Mouse (Mus musculus): ENCODE data around the gene Dennd2d.

Dennd2d gene

GRCm38 (mm10) chr3:106482281-106483081 lies at the start of gene Dennd2d:
Gene Dennd2d, plus strand, starts transcription at chr3:106482405.
- no peak for DNase-seq (ENCODE audit: extremely low read depth, low read depth, low spot score)

- no peak for DNase-seq (ENCODE audit: extremely low read depth, low read depth, low spot score)
These were observed 33.6 kb upstream of the Dennd2d start for GRCm38 (mm10) chr3:106448571-106448970.

- DNase-seq (ENCODE audit: extremely low read depth, low read depth, low spot score) = no peak
These were observed 33.2 kb upstream of the Dennd2d start for GRCm38 (mm10) chr3:106448995-106449394.

- no peak for DNase-seq (ENCODE audit: extremely low read depth, low read depth, low spot score)
These were observed 32.6 kb upstream of the Dennd2d start for GRCm38 (mm10) chr3:106449567-106449966.

- no peak for DNase-seq (ENCODE audit: extremely low read depth, low read depth, low spot score)
These were observed 29.6 kb upstream of the Dennd2d start for GRCm38 (mm10) chr3:106452616-106453015.

GRCm38 (mm10) chr3:106457298-106457869 lies 24.8 kb upstream of the Dennd2d start:
- no peak for DNase-seq (ENCODE audit: extremely low read depth, low read depth, low spot score)

GRCm38 (mm10) chr3:106462059-106462470 lies 20.1 kb upstream of the Dennd2d start:
- DNase-seq (ENCODE audit: extremely low read depth, low read depth, low spot score) = no peak

- DNase-seq (ENCODE audit: extremely low read depth, low read depth, low spot score) = no peak
These were observed 19.7 kb upstream of the Dennd2d start for GRCm38 (mm10) chr3:106462493-106462892.

GRCm38 (mm10) chr3:106464750-106465149 lies 17.5 kb upstream of the Dennd2d start:
- no peak for DNase-seq (ENCODE audit: extremely low read depth, low read depth, low spot score)

- no peak for DNase-seq (ENCODE audit: extremely low read depth, low read depth, low spot score)
These were observed 8.0 kb upstream of the Dennd2d start for GRCm38 (mm10) chr3:106474210-106474609.

- DNase-seq (ENCODE audit: extremely low read depth, low read depth, low spot score) = no peak
These were observed 5.3 kb upstream of the Dennd2d start for GRCm38 (mm10) chr3:106476863-106477262.

GRCm38 (mm10) chr3:106483297-106483696 lies 1.1 kb downstream of the Dennd2d start:
- no peak for DNase-seq (ENCODE audit: extremely low read depth, low read depth, low spot score)

- DNase-seq (ENCODE audit: extremely low read depth, low read depth, low spot score) = no peak
These were observed 1.7 kb downstream of the Dennd2d start for GRCm38 (mm10) chr3:106483796-106484405.

- no peak for DNase-seq (ENCODE audit: extremely low read depth, low read depth, low spot score)
These were observed 2.7 kb downstream of the Dennd2d start for GRCm38 (mm10) chr3:106484861-106485260.

GRCm38 (mm10) chr3:106485810-106486209 lies 3.6 kb downstream of the Dennd2d start:
- no peak for DNase-seq (ENCODE audit: extremely low read depth, low read depth, low spot score)

GRCm38 (mm10) chr3:106487551-106487950 lies 5.3 kb downstream of the Dennd2d start:
- no peak for DNase-seq (ENCODE audit: extremely low read depth, low read depth, low spot score)

- DNase-seq (ENCODE audit: extremely low read depth, low read depth, low spot score) = no peak
These were observed 8.0 kb downstream of the Dennd2d start for GRCm38 (mm10) chr3:106490239-106490638.

GRCm38 (mm10) chr3:106492723-106493122 lies 10.5 kb downstream of the Dennd2d start:
- DNase-seq (ENCODE audit: extremely low read depth, low read depth, low spot score) = no peak

- no peak for DNase-seq (ENCODE audit: extremely low read depth, low read depth, low spot score)
These were observed 11.0 kb downstream of the Dennd2d start for GRCm38 (mm10) chr3:106493202-106493601.

GRCm38 (mm10) chr3:106493882-106494281 lies 11.7 kb downstream of the Dennd2d start:
- DNase-seq (ENCODE audit: extremely low read depth, low read depth, low spot score) = no peak

GRCm38 (mm10) chr3:106494417-106494950 lies 12.3 kb downstream of the Dennd2d start:
- no peak for DNase-seq (ENCODE audit: extremely low read depth, low read depth, low spot score)
